Mouse (Mus musculus): ENCODE data around the gene Gm45208. TPM values are rescaled to one million over a fixed set of nuclear protein-coding genes. Genes with fewer than 3 reads are reported as not detected.

Gm45208 gene
- polyA plus RNA-seq, 1 experiment from 2014 or later: 0.37 TPM

- H3K27me3 ChIP-seq (replicated peaks; ENCODE audit: control insufficient read depth, insufficient read depth, low read length): no peaks in the 10 kb centered on the region
- 52% methylated on average over 7 of the region's 7 CpGs for WGBS
- H3K9me3 ChIP-seq (ENCODE audit: control insufficient read depth, low read length): no peaks in the 10 kb centered on the region
- no peak overlapping the region for H3K4me2 ChIP-seq (ENCODE audit: low read depth, low read length)
- ATAC-seq: peak; percentile 67; the same call in 1 of the 2 replicates
- H3K27ac ChIP-seq (ENCODE audit: low read length): no peak overlapping the region
- no peaks in the 10 kb centered on the region for H3K36me3 ChIP-seq (ENCODE audit: control insufficient read depth, insufficient read depth, low read length)
- H3K4me3 ChIP-seq (ENCODE audit: low read length): no peak overlapping the region
- H3K4me1 ChIP-seq (ENCODE audit: control insufficient read depth, insufficient read depth, low read length): no peaks in the 10 kb centered on the region
- no peak overlapping the region for H3K9ac ChIP-seq (ENCODE audit: low read depth, low read length)
These were observed 56.6 kb downstream of the Gm45208 start for GRCm38 (mm10) chrX:7778450-7779244.

GRCm38 (mm10) chrX:7779294-7779693 lies 57.2 kb downstream of the Gm45208 start:
- no peaks in the 10 kb centered on the region for H3K36me3 ChIP-seq (ENCODE audit: control insufficient read depth, insufficient read depth, low read length)
- no peak overlapping the region for H3K9ac ChIP-seq (ENCODE audit: low read depth, low read length)
- no peaks in the 10 kb centered on the region for H3K9me3 ChIP-seq (ENCODE audit: control insufficient read depth, low read length)
- no peak for ATAC-seq
- no peak overlapping the region for H3K4me3 ChIP-seq (ENCODE audit: low read length)
- H3K4me2 ChIP-seq (ENCODE audit: low read depth, low read length): no peak overlapping the region
- H3K27ac ChIP-seq (ENCODE audit: low read length): no peak overlapping the region
- 18% methylated on average over 3 of the region's 3 CpGs for WGBS
- H3K4me1 ChIP-seq (ENCODE audit: control insufficient read depth, insufficient read depth, low read length): no peaks in the 10 kb centered on the region
- no peaks in the 10 kb centered on the region for H3K27me3 ChIP-seq (replicated peaks; ENCODE audit: control insufficient read depth, insufficient read depth, low read length)

Other genes starting within 250 kb of the Gm45208 start
- 0.23 TPM in 1 of 2 replicates, not detected in the other for gene Foxp3, start 148.6 kb upstream of the Gm45208 start, polyA plus RNA-seq (2015; fragmentation: Nextera tagmentation; extraction: Ambion mirVana)
- 0.76 and 1.3 TPM in 2 replicates for gene Ppp1r3f, start 148.0 kb upstream of the Gm45208 start, polyA plus RNA-seq (2015; fragmentation: Nextera tagmentation; extraction: Ambion mirVana)
- gene Ccdc22, start 116.7 kb upstream of the Gm45208 start, polyA plus RNA-seq (2015; fragmentation: Nextera tagmentation; extraction: Ambion mirVana): 36.1 and 38.4 TPM in 2 replicates
- 0.02 TPM in 1 of 2 replicates, not detected in the other for gene Cacna1f, start 115.2 kb upstream of the Gm45208 start, polyA plus RNA-seq (2015; fragmentation: Nextera tagmentation; extraction: Ambion mirVana)
- 6.0 and 6.2 TPM in 2 replicates for gene Syp, start 83.8 kb upstream of the Gm45208 start, polyA plus RNA-seq (2015; fragmentation: Nextera tagmentation; extraction: Ambion mirVana)
- 7.6 TPM in 2 replicates for gene Prickle3, start 65.0 kb upstream of the Gm45208 start, polyA plus RNA-seq (2015; fragmentation: Nextera tagmentation; extraction: Ambion mirVana)
- gene Plp2, start 50.9 kb upstream of the Gm45208 start, polyA plus RNA-seq (2015; fragmentation: Nextera tagmentation; extraction: Ambion mirVana): 187 and 205 TPM in 2 replicates
- gene Magix, start 41.0 kb upstream of the Gm45208 start, polyA plus RNA-seq (2015; fragmentation: Nextera tagmentation; extraction: Ambion mirVana): 0.71 and 0.93 TPM in 2 replicates
- 28.0 and 29.5 TPM in 2 replicates for gene Gpkow, start 25.1 kb upstream of the Gm45208 start, polyA plus RNA-seq (2015; fragmentation: Nextera tagmentation; extraction: Ambion mirVana)
- gene Wdr45, start 7.9 kb upstream of the Gm45208 start, polyA plus RNA-seq (2015; fragmentation: Nextera tagmentation; extraction: Ambion mirVana): 25.8 and 26.6 TPM in 2 replicates
- 59.7 and 60.8 TPM in 2 replicates for gene Praf2, start 6.2 kb downstream of the Gm45208 start, polyA plus RNA-seq (2015; fragmentation: Nextera tagmentation; extraction: Ambion mirVana)
- 9.2 and 12.0 TPM in 2 replicates for gene Ccdc120, start 28.7 kb downstream of the Gm45208 start, polyA plus RNA-seq (2015; fragmentation: Nextera tagmentation; extraction: Ambion mirVana)
- 19.2 and 21.2 TPM in 2 replicates for gene Tfe3, start 40.3 kb downstream of the Gm45208 start, polyA plus RNA-seq (2015; fragmentation: Nextera tagmentation; extraction: Ambion mirVana)
- 36.6 and 37.5 TPM in 2 replicates for gene Gripap1, start 67.5 kb downstream of the Gm45208 start, polyA plus RNA-seq (2015; fragmentation: Nextera tagmentation; extraction: Ambion mirVana)
- gene Kcnd1, start 100.0 kb downstream of the Gm45208 start, polyA plus RNA-seq (2015; fragmentation: Nextera tagmentation; extraction: Ambion mirVana): 1.2 and 1.3 TPM in 2 replicates
- 25.9 and 27.7 TPM in 2 replicates for gene Otud5, start 119.1 kb downstream of the Gm45208 start, polyA plus RNA-seq (2015; fragmentation: Nextera tagmentation; extraction: Ambion mirVana)
- gene Pim2, start 156.0 kb downstream of the Gm45208 start, polyA plus RNA-seq (2015; fragmentation: Nextera tagmentation; extraction: Ambion mirVana): 13.6 and 15.3 TPM in 2 replicates
- 46.5 and 50.8 TPM in 2 replicates for gene Slc35a2, start 161.8 kb downstream of the Gm45208 start, polyA plus RNA-seq (2015; fragmentation: Nextera tagmentation; extraction: Ambion mirVana)
- 95.3 and 101 TPM in 2 replicates for gene Pqbp1, start 177.0 kb downstream of the Gm45208 start, polyA plus RNA-seq (2015; fragmentation: Nextera tagmentation; extraction: Ambion mirVana)
- gene Timm17b, start 177.1 kb downstream of the Gm45208 start, polyA plus RNA-seq (2015; fragmentation: Nextera tagmentation; extraction: Ambion mirVana): 132 and 141 TPM in 2 replicates
- not detected in 2 replicates for gene Gm10491, start 185.6 kb downstream of the Gm45208 start, polyA plus RNA-seq (2015; fragmentation: Nextera tagmentation; extraction: Ambion mirVana)
- gene Gm10490, start 187.3 kb downstream of the Gm45208 start, polyA plus RNA-seq (2015; fragmentation: Nextera tagmentation; extraction: Ambion mirVana): not detected in 2 replicates
- gene Pcsk1n, start 197.6 kb downstream of the Gm45208 start, polyA plus RNA-seq (2015; fragmentation: Nextera tagmentation; extraction: Ambion mirVana): 10.6 and 10.7 TPM in 2 replicates
- not detected in 2 replicates for gene Eras, start 206.4 kb downstream of the Gm45208 start, polyA plus RNA-seq (2015; fragmentation: Nextera tagmentation; extraction: Ambion mirVana)
- gene Hdac6, start 225.6 kb downstream of the Gm45208 start, polyA plus RNA-seq (2015; fragmentation: Nextera tagmentation; extraction: Ambion mirVana): 16.8 and 17.3 TPM in 2 replicates

Data from intestine, embryonic 16.5 days (tissue).